Mouse (Mus musculus): Measurements from ENCODE around the gene Glud1. TPM values are rescaled to one million over a fixed set of nuclear protein-coding genes. Genes with fewer than 3 reads are reported as not detected.
"Not testable (repeated sequence)": the region's sequence is repeated elsewhere in the genome, so short reads cannot be mapped to it uniquely, and the experiment has no call there.

Gene Glud1
- polyA plus RNA-seq, 1 experiment from 2014 or later, result 109 TPM

DNA sequence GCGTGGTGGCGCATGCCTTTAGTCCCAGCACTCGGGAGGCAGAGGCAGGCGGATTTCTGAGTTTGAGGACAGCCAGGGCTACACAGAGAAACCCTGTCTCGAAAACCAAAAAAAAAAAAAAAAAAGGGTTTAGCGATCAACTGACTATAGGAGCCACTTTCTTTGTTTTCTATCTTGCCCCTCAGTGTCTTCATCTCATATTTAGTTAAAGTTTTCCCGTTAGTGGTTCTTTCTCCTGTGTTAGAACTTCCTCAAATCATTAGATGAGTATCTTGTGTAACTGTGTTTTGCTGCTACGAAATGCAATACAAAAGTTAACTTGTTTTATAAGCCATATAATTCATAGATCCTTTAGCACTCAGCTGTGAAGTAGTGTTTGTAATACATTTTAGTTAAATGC, 3.9 kb downstream of the Glud1 start:
- WGBS, result 88% methylated on average over 8 of the region's 8 CpGs
- H3K4me3 ChIP-seq; H3K27me3 ChIP-seq; H3K36me3 ChIP-seq; H3K27ac ChIP-seq (replicated peaks); H3K9ac ChIP-seq; ATAC-seq (ENCODE audit: low read depth); H3K9me3 ChIP-seq: not testable (repeated sequence)
- H3K4me2 ChIP-seq, result peak overlapping the region; percentile 89; the same call in 1 of the 2 replicates
- H3K4me1 ChIP-seq (replicated peaks), result peaks cover 45% of the 10 kb centered on the region

DNA sequence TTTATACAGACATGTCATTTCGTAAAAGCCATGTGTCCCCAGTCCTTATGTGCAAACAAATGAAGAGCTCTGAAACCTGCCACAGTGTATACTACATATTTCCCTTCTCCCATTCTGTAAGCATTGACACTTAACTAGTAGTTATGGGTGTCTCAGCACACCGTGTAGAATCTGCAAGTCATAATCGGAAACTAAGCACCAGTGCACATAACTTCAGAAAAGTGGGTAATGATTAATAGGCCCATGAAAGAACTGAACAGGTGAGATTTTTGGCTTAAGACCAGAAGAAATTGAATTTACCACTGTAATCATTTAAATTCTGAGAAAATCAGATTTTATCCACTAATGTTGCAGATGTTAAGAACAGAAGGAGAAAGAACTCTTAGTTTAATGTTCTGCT, 4.3 kb downstream of the Glud1 start:
- Histone ChIP-seq H3K36me3 (peaks cover 4% of the 10 kb centered on the region), H3K4me1 (replicated peaks) (peaks cover 41% of the 10 kb centered on the region), H3K27me3 (no peaks in the 10 kb centered on the region), H3K4me2 (no peak overlapping the region), H3K9ac (no peak overlapping the region), H3K4me3 (no peak overlapping the region), H3K27ac (replicated peaks) (no peak overlapping the region), H3K9me3 (no peaks in the 10 kb centered on the region)
- 88% methylated on average over 3 of the region's 3 CpGs for WGBS
- no peak for ATAC-seq (ENCODE audit: low read depth)

DNA sequence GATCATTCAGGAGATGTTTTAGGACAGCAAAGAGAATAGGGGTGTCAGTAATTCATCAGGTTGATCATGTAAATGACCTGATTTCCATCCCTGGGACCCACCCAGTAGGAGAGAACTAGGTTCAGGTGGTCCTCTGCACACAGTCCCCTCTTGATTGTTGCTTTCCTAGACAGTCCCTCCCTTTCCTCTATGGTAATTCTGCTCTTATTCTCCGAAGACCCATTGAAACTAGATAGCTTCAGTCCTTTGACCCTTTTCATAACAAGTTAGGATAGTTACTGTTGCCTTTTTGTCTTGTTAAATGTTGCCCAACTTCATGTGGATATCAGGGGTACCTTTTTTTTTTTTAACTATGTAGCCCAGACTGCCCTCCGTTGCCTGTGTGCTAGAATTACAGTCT, 5.8 kb downstream of the Glud1 start:
- no peak for ATAC-seq (ENCODE audit: low read depth)
- Histone ChIP-seq H3K36me3 (peaks cover 17% of the 10 kb centered on the region), H3K27me3 (no peaks in the 10 kb centered on the region), H3K4me1 (replicated peaks) (peaks cover 38% of the 10 kb centered on the region), H3K4me2 (no peak overlapping the region), H3K27ac (replicated peaks) (no peak overlapping the region), H3K9ac (no peak overlapping the region), H3K9me3 (no peaks in the 10 kb centered on the region), H3K4me3 (no peak overlapping the region)
- WGBS, result 95% methylated on average over 2 of the region's 2 CpGs

DNA sequence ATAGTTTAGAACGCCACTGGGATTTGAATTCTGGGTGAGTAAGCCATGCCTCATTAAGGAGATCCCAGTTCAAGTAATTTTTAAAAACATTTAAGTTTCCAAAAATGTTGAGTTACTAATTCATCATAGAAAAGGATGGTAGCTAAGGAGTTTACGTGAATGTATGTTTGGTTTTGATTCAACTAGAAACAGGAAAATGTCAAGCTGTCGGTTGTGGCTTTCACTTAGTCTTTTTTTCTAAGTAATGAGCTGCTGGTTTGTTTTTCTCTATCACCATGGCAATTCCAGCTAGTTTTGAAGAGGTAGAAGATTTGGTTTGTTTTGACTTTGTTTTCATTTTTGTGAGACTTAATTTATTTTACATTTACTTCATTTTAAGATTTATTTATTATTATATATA, 6.9 kb downstream of the Glud1 start:
- Histone ChIP-seq H3K36me3 (peaks cover 21% of the 10 kb centered on the region), H3K4me1 (replicated peaks) (peaks cover 30% of the 10 kb centered on the region), H3K4me2 (no peak overlapping the region), H3K27ac (replicated peaks) (no peak overlapping the region), H3K4me3 (no peak overlapping the region), H3K9ac (no peak overlapping the region), H3K9me3 (no peaks in the 10 kb centered on the region), H3K27me3 (no peaks in the 10 kb centered on the region)
- ATAC-seq (ENCODE audit: low read depth), result no peak
- WGBS, result 94% methylated on average over 3 of the region's 3 CpGs

DNA sequence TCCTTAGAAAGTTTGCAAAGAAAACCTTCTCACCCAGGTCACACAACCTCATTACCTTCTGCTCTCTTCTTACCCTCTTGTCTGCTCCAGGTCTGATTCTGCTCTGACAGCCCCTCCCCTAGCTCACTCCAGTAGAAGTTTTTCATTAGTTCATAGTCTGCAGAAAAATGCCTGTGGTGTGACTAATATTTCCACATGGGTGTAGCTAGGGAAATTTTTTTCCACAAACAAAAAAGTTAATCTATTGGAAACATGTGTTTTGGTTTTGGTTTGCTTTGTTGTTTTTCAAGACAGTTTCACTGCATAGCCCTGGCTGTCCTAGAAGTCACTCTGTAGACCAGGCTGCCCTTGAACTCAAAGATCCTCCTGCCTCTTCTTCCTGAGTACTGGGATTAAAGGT, 7.6 kb downstream of the Glud1 start:
- no peak for ATAC-seq (ENCODE audit: low read depth)
- Histone ChIP-seq H3K4me3 (no peak overlapping the region), H3K4me1 (replicated peaks) (peaks cover 24% of the 10 kb centered on the region), H3K27ac (replicated peaks) (no peak overlapping the region), H3K36me3 (peaks cover 26% of the 10 kb centered on the region), H3K27me3 (no peaks in the 10 kb centered on the region), H3K9me3 (no peaks in the 10 kb centered on the region), H3K9ac (no peak overlapping the region), H3K4me2 (no peak overlapping the region)

DNA sequence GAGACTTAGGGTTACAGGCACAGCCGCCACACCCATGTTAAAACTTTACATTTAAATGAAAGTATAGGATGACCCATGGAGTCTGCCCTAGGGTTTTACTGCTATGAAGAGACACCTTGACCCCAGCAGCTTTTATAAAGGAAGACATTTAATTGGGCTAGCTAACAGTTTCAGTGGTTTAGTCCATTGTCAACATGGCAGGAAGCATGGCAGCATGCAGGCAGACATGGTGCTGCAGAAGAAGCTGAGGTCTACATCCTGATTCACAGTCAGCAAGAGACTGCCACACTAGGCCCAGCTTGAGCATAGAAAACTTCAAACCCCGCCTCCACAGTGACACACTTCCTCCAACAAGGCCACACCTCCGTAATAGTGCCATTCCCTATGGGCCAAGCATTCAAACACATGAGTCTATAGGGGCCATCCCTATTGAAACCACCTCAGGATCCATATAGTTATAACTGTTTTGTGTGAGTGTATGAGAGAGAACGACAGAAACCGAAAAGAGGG, 13.1 kb downstream of the Glud1 start:
- H3K4me2 ChIP-seq, result no peak overlapping the region
- H3K4me1 ChIP-seq (replicated peaks), result no peaks in the 10 kb centered on the region
- ATAC-seq (ENCODE audit: low read depth), result no peak
- no peak overlapping the region for H3K4me3 ChIP-seq
- no peak overlapping the region for H3K27ac ChIP-seq (replicated peaks)
- H3K9ac ChIP-seq, result no peak overlapping the region
- 97% methylated on average over 5 of the region's 5 CpGs for WGBS
- H3K36me3 ChIP-seq, result peaks cover 66% of the 10 kb centered on the region
- no peaks in the 10 kb centered on the region for H3K9me3 ChIP-seq
- no peaks in the 10 kb centered on the region for H3K27me3 ChIP-seq

DNA sequence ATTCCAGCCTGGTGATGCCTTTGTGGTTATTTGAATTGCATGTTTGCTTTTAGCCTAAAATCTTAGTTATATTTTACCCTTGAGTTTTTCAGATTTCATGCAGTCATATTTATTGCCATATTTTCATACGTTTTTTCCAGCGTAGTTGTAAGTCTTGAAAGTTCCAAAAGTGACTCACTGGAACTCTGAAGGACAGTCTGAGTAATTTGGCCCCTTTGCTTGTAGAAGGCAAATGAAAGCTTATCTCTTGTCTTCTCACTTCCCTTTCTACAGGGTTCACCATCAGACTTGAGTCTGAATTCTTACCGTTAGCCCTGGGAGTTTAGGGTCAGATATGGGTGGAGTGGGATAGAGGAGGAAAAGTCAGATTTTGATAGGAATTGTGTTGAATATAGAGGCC, 16.1 kb downstream of the Glud1 start:
- Histone ChIP-seq H3K9ac (no peak overlapping the region), H3K4me1 (replicated peaks) (no peaks in the 10 kb centered on the region), H3K9me3 (no peaks in the 10 kb centered on the region), H3K27ac (replicated peaks) (no peak overlapping the region), H3K36me3 (peaks cover 75% of the 10 kb centered on the region), H3K27me3 (no peaks in the 10 kb centered on the region), H3K4me2 (no peak overlapping the region), H3K4me3 (no peak overlapping the region)
- ATAC-seq (ENCODE audit: low read depth), result no peak
- WGBS, result 91% methylated on average over 3 of the region's 3 CpGs

DNA sequence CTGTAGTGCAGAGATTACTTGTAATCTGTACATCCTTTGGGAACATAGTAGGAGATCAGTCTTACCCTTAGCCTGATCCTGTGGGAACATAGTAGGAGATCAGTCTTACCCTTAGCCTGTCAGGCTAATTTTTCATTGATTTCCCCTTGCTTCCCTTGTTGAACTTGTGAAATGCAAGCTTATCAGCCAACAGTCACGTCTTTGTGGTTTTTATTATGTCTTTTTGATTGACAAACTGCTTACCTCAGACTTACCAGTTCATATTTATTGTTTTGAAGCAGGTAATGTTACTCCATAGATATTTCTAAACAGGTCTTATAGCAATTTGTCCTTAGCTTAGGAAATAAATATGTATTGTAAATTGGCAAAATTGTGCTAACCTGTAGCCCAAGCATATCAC, 17.1 kb downstream of the Glud1 start:
- WGBS, result 86% methylated on average over 1 of the region's 1 CpGs
- Histone ChIP-seq H3K4me1 (replicated peaks) (no peaks in the 10 kb centered on the region), H3K9me3 (no peaks in the 10 kb centered on the region), H3K4me3 (no peak overlapping the region), H3K4me2 (no peak overlapping the region), H3K27ac (replicated peaks) (no peak overlapping the region), H3K9ac (no peak overlapping the region), H3K36me3 (peaks cover 80% of the 10 kb centered on the region), H3K27me3 (no peaks in the 10 kb centered on the region)
- no peak for ATAC-seq (ENCODE audit: low read depth)

DNA sequence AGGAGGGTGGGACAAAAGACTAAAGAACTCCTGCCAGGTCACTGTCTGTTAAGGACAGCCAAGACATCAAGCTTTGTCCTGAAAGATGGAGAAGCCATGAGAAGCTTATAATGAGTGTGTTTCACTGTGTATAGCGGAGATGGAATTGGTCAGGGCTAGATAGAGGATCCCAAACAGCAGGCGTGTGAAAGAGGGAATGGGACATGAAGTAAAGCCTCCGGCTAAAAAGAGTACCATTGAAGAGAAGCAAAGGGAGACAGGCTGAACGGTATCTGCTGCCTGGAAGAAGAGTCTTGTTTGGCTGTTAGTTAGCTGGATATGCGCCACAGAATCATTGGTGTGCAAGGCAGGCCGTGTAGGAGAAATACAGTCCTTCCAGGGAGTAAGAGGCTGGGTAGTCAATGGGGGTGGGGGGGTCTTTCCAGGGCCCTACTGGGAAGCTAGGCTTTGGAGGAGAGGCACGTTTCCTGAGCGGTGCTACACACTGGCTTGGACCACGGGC, 20.2 kb downstream of the Glud1 start:
- peak; percentile 84 for ATAC-seq (ENCODE audit: low read depth)
- H3K27me3 ChIP-seq, result no peaks in the 10 kb centered on the region
- H3K9me3 ChIP-seq, result no peaks in the 10 kb centered on the region
- no peaks in the 10 kb centered on the region for H3K4me1 ChIP-seq (replicated peaks)
- no peak overlapping the region for H3K9ac ChIP-seq
- peaks cover 84% of the 10 kb centered on the region for H3K36me3 ChIP-seq
- H3K27ac ChIP-seq (replicated peaks), result 0 out of 2 replicates have a peak overlapping the region, but pooled peaks have one; percentile 38
- no peak overlapping the region for H3K4me3 ChIP-seq
- WGBS, result 78% methylated on average over 9 of the region's 9 CpGs
- no peak overlapping the region for H3K4me2 ChIP-seq

DNA sequence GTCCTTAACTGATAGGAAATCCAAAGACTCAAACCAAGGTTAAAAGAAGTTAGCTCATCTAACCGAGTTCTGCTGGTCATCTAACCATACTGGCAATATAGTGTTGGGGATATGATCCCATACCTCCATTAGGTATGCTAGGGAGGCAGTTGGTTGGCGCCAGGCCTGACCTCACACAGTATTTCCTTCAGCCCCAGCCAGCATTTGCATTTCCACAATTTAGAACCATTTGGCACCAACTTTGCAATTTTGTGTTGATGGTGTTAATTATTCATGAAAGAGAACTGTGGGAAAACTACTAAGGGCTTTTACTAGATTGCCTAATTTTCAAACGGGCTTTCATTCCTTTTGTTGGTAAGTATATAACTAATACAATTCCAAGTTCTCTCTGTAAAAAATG, 21.4 kb downstream of the Glud1 start:
- peaks cover 85% of the 10 kb centered on the region for H3K36me3 ChIP-seq
- no peak overlapping the region for H3K4me2 ChIP-seq
- no peak for ATAC-seq (ENCODE audit: low read depth)
- no peak overlapping the region for H3K9ac ChIP-seq
- H3K4me1 ChIP-seq (replicated peaks), result no peaks in the 10 kb centered on the region
- H3K27me3 ChIP-seq, result no peaks in the 10 kb centered on the region
- H3K4me3 ChIP-seq, result no peak overlapping the region
- no peaks in the 10 kb centered on the region for H3K9me3 ChIP-seq
- H3K27ac ChIP-seq (replicated peaks), result peak overlapping the region; percentile 4; the same call in 1 of the 2 replicates
- 80% methylated on average over 3 of the region's 3 CpGs for WGBS

DNA sequence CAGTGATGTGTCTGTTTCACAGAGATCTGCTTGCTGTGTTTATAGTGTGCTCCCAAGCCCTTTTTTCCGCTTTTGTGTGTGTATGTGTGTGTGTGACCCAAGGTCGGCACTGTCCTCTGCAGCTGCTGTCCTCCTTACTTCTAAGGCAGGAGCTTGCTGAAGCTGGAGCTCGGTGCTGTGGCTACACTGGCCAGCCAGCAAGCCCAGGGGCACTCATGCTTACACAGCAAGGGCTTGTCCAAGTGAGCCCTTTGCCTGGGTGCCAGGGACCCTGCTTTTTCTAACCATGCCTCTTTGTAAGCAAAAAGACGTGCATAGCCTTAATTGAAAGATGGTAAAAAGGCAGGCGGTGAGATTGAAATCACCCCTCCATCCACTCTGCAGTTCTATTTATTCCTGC, 21.9 kb downstream of the Glud1 start:
- Histone ChIP-seq H3K9me3 (no peaks in the 10 kb centered on the region), H3K4me1 (replicated peaks) (no peaks in the 10 kb centered on the region), H3K27me3 (no peaks in the 10 kb centered on the region), H3K27ac (replicated peaks) (peak overlapping the region; percentile 59), H3K9ac (no peak overlapping the region), H3K36me3 (peaks cover 89% of the 10 kb centered on the region), H3K4me3 (no peak overlapping the region), H3K4me2 (no peak overlapping the region)
- 79% methylated on average over 5 of the region's 5 CpGs for WGBS
- peak; percentile 44 for ATAC-seq (ENCODE audit: low read depth)

DNA sequence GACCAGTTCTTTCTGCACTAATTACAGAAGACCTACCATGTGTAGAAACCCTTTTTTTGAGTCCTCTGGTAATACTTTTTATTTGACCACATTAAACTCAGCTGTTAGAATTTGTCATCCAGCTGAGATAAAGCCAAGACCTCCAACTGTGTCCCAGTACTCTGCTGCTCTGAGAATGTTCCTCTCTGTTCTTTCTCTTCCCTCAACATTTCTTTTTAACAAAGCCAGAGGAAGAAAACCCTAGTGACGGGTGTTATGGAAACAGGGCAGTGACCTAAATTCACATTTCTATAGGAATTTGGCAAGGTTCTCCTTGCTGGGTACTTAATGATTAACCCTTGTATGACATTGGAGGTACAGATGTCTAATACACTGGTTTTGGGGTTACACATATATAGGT, 28.9 kb downstream of the Glud1 start:
- Histone ChIP-seq H3K4me1 (replicated peaks) (no peaks in the 10 kb centered on the region), H3K27ac (replicated peaks) (no peak overlapping the region), H3K9ac (no peak overlapping the region), H3K36me3 (peaks cover 92% of the 10 kb centered on the region), H3K4me3 (no peak overlapping the region), H3K9me3 (no peaks in the 10 kb centered on the region), H3K4me2 (no peak overlapping the region), H3K27me3 (no peaks in the 10 kb centered on the region)
- WGBS, result 54% methylated on average over 1 of the region's 1 CpGs
- ATAC-seq (ENCODE audit: low read depth), result no peak

DNA sequence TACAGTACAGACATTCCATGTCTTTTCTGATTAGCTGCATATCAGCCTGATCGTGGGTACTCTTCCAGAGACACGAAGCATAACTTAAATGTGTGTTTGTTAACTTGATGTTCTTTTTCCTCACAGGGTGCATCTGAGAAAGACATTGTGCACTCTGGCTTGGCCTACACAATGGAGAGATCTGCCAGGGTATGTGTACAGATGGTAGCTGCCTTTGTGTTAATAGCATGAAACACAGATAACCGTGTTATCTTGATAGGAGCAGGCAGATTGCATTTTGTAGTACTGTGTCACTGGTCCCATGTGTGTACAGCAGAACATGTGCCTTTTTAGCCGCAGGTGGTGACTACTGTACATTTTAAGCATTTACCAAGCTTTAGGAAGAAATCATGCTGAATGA, 31.5 kb downstream of the Glud1 start:
- Histone ChIP-seq H3K27ac (replicated peaks) (no peak overlapping the region), H3K27me3 (no peaks in the 10 kb centered on the region), H3K4me1 (replicated peaks) (no peaks in the 10 kb centered on the region), H3K4me2 (no peak overlapping the region), H3K4me3 (no peak overlapping the region), H3K9ac (no peak overlapping the region), H3K36me3 (peaks cover 69% of the 10 kb centered on the region), H3K9me3 (no peaks in the 10 kb centered on the region)
- ATAC-seq (ENCODE audit: low read depth), result no peak
- 91% methylated on average over 4 of the region's 4 CpGs for WGBS
